Mouse (Mus musculus) brain, embryonic 14.5 days (tissue): ENCODE results near the gene Srsf7.

Experiments used
- CTCF ChIP-seq: fragments of 200-500 bp; IDR thresholded peaks from 2 replicates; pipeline ENCODE4 v1.5.1; 2012; ENCODE audit warnings: inconsistent platforms, mild to moderate bottlenecking, moderate library complexity, borderline replicate concordance; ENCODE audit not compliant: insufficient read depth, insufficient read length; ENCODE audit errors: extremely low read depth
- POLR2A ChIP-seq: fragments of 200-500 bp; IDR thresholded peaks from 2 replicates; pipeline ENCODE4 v1.6.1; 2012; ENCODE audit warnings: mild to moderate bottlenecking, inconsistent platforms, borderline replicate concordance; ENCODE audit not compliant: poor library complexity, insufficient read depth, insufficient read length, severe bottlenecking; ENCODE audit errors: extremely low read depth

DNA sequence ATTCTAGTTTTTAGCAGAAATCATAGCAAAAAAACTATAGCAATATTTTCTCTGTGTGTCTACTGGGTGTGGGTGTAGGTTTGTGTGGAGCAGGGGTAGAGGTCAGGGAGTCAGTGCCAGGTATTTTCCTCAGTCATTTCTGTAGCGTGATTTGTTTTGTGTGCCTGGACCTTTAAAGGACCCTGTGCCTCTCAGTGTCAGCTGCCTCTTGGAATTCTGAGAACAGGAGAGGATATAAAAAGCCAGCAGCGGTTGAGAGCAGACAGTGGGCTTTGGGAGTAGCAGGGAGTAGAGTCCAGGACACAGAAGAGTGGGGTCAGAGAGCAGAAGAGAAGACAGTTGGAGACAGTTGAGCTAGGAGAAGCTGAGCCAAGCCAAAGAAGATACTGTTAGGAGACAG is 13.0 kb upstream of the Srsf7 start:
- no peak for TF ChIP-seq POLR2A
- no peak for TF ChIP-seq CTCF
